Mouse (Mus musculus) layer of hippocampus, adult 9-10 months (tissue): ENCODE results near the gene Scgb2b20.
"Not testable (repeated sequence)": the region's sequence is repeated elsewhere in the genome, so short reads cannot be mapped to it uniquely, and the experiment has no call there.

ENCODE experiments used
- DNase-seq: peaks from one replicate; pipeline ENCODE4 v3.0.0; 2022; ENCODE audit warnings: low spot score

Gene Scgb2b20

GRCm38 (mm10) chr7:33366222-33366621, at the start of gene Scgb2b20:
TSS of gene Scgb2b20 (minus strand) at chr7:33366322.
- not testable (repeated sequence) for DNase-seq

GRCm38 (mm10) chr7:33409681-33410080, 43.6 kb upstream of the Scgb2b20 start:
- DNase-seq = not testable (repeated sequence)

GRCm38 (mm10) chr7:33401650-33402049, 35.5 kb upstream of the Scgb2b20 start:
- no peak for DNase-seq

GRCm38 (mm10) chr7:33399749-33400148, 33.6 kb upstream of the Scgb2b20 start:
- DNase-seq = not testable (repeated sequence)

GRCm38 (mm10) chr7:33372934-33373333, 6.8 kb upstream of the Scgb2b20 start, which contains the start of gene Scgb1b20:
TSS of gene Scgb1b20 (plus strand) at chr7:33373234.
- DNase-seq = not testable (repeated sequence)
